Mouse (Mus musculus): ENCODE measurements around the gene Setdb2.

Gene Setdb2

GRCm38 (mm10) chr14:59440558-59441471 is at the start of gene Setdb2, which contains the start of gene Cab39l:
Gene Setdb2, minus strand, starts transcription at chr14:59440884.
Gene Cab39l, plus strand, starts transcription at chr14:59440972.
- Histone ChIP-seq H3K9me3 (ENCODE audit: low read length) (no peaks in the 10 kb centered on the region), H3K36me3 (ENCODE audit: insufficient read depth, low read length) (no peaks in the 10 kb centered on the region), H3K27me3 (ENCODE audit: insufficient read depth, low read length) (no peaks in the 10 kb centered on the region), H3K4me1 (replicated peaks; ENCODE audit: low read depth, low read length) (peaks cover 16% of the 10 kb centered on the region), H3K4me3 (replicated peaks; ENCODE audit: low read length) (peak within 1 kb of the TSS; percentile 93)
- TF ChIP-seq CTCF (conservative IDR thresholded peaks at IDR 0.05; ENCODE audit: low read length) (no peak), POU5F1 (IDR thresholded peaks at IDR 0.05; ENCODE audit: borderline replicate concordance, low read length) (no peak), NANOG (IDR thresholded peaks at IDR 0.05; ENCODE audit: borderline replicate concordance, low read length) (no peak)

GRCm38 (mm10) chr14:59485247-59485810 is 44.6 kb upstream of the Setdb2 start:
- no peaks in the 10 kb centered on the region for H3K9me3 ChIP-seq (ENCODE audit: low read length)
- H3K36me3 ChIP-seq (ENCODE audit: insufficient read depth, low read length): no peaks in the 10 kb centered on the region
- H3K4me1 ChIP-seq (replicated peaks; ENCODE audit: low read depth, low read length): no peaks in the 10 kb centered on the region
- no peak overlapping the region for H3K4me3 ChIP-seq (replicated peaks; ENCODE audit: low read length)
- H3K27me3 ChIP-seq (ENCODE audit: insufficient read depth, low read length): no peaks in the 10 kb centered on the region
- TF ChIP-seq POU5F1 (IDR thresholded peaks at IDR 0.05; ENCODE audit: borderline replicate concordance, low read length) (no peak), CTCF (conservative IDR thresholded peaks at IDR 0.05; ENCODE audit: low read length) (no peak), NANOG (IDR thresholded peaks at IDR 0.05; ENCODE audit: borderline replicate concordance, low read length) (no peak)

- no peaks in the 10 kb centered on the region for H3K9me3 ChIP-seq (ENCODE audit: low read length)
- H3K27me3 ChIP-seq (ENCODE audit: insufficient read depth, low read length): no peaks in the 10 kb centered on the region
- no peaks in the 10 kb centered on the region for H3K4me1 ChIP-seq (replicated peaks; ENCODE audit: low read depth, low read length)
- H3K36me3 ChIP-seq (ENCODE audit: insufficient read depth, low read length): no peaks in the 10 kb centered on the region
- no peak for TF ChIP-seq NANOG (IDR thresholded peaks at IDR 0.05; ENCODE audit: borderline replicate concordance, low read length)
- no peak for TF ChIP-seq POU5F1 (IDR thresholded peaks at IDR 0.05; ENCODE audit: borderline replicate concordance, low read length)
- no peak for TF ChIP-seq CTCF (conservative IDR thresholded peaks at IDR 0.05; ENCODE audit: low read length)
- H3K4me3 ChIP-seq (replicated peaks; ENCODE audit: low read length): no peak overlapping the region
These were observed 38.0 kb upstream of the Setdb2 start for GRCm38 (mm10) chr14:59478699-59479098.

- Histone ChIP-seq H3K9me3 (ENCODE audit: low read length) (no peaks in the 10 kb centered on the region), H3K4me1 (replicated peaks; ENCODE audit: low read depth, low read length) (peaks cover 8% of the 10 kb centered on the region), H3K36me3 (ENCODE audit: insufficient read depth, low read length) (no peaks in the 10 kb centered on the region; the same call in 1 of the 2 replicates), H3K4me3 (replicated peaks; ENCODE audit: low read length) (no peak overlapping the region), H3K27me3 (ENCODE audit: insufficient read depth, low read length) (no peaks in the 10 kb centered on the region)
- TF ChIP-seq CTCF (conservative IDR thresholded peaks at IDR 0.05; ENCODE audit: low read length) (no peak), NANOG (IDR thresholded peaks at IDR 0.05; ENCODE audit: borderline replicate concordance, low read length) (no peak), POU5F1 (IDR thresholded peaks at IDR 0.05; ENCODE audit: borderline replicate concordance, low read length) (no peak)
These were observed 30.1 kb upstream of the Setdb2 start for GRCm38 (mm10) chr14:59470781-59471180.

- Histone ChIP-seq H3K9me3 (ENCODE audit: low read length) (no peaks in the 10 kb centered on the region), H3K27me3 (ENCODE audit: insufficient read depth, low read length) (no peaks in the 10 kb centered on the region), H3K4me3 (replicated peaks; ENCODE audit: low read length) (no peak overlapping the region), H3K36me3 (ENCODE audit: insufficient read depth, low read length) (peaks cover 3% of the 10 kb centered on the region; the same call in 1 of the 2 replicates), H3K4me1 (replicated peaks; ENCODE audit: low read depth, low read length) (peaks cover 8% of the 10 kb centered on the region)
- TF ChIP-seq POU5F1 (IDR thresholded peaks at IDR 0.05; ENCODE audit: borderline replicate concordance, low read length) (no peak), NANOG (IDR thresholded peaks at IDR 0.05; ENCODE audit: borderline replicate concordance, low read length) (no peak), CTCF (conservative IDR thresholded peaks at IDR 0.05; ENCODE audit: low read length) (peak; percentile 25; the same call in 1 of the 2 replicates)
These were observed 27.1 kb upstream of the Setdb2 start for GRCm38 (mm10) chr14:59467798-59468197.

- Histone ChIP-seq H3K36me3 (ENCODE audit: insufficient read depth, low read length) (peaks cover 10% of the 10 kb centered on the region; the same call in 1 of the 2 replicates), H3K27me3 (ENCODE audit: insufficient read depth, low read length) (no peaks in the 10 kb centered on the region), H3K9me3 (ENCODE audit: low read length) (no peaks in the 10 kb centered on the region), H3K4me1 (replicated peaks; ENCODE audit: low read depth, low read length) (peaks cover 8% of the 10 kb centered on the region), H3K4me3 (replicated peaks; ENCODE audit: low read length) (no peak overlapping the region)
- TF ChIP-seq NANOG (IDR thresholded peaks at IDR 0.05; ENCODE audit: borderline replicate concordance, low read length) (no peak), CTCF (conservative IDR thresholded peaks at IDR 0.05; ENCODE audit: low read length) (no peak), POU5F1 (IDR thresholded peaks at IDR 0.05; ENCODE audit: borderline replicate concordance, low read length) (no peak)
These were observed 25.8 kb upstream of the Setdb2 start for GRCm38 (mm10) chr14:59466503-59466902.

GRCm38 (mm10) chr14:59447981-59448380 is 7.3 kb upstream of the Setdb2 start:
- Histone ChIP-seq H3K27me3 (ENCODE audit: insufficient read depth, low read length) (no peaks in the 10 kb centered on the region), H3K4me1 (replicated peaks; ENCODE audit: low read depth, low read length) (no peaks in the 10 kb centered on the region), H3K36me3 (ENCODE audit: insufficient read depth, low read length) (no peaks in the 10 kb centered on the region), H3K4me3 (replicated peaks; ENCODE audit: low read length) (no peak overlapping the region), H3K9me3 (ENCODE audit: low read length) (0 out of 2 replicates have a peak, but pooled peaks cover 4% of the 10 kb centered on the region)
- TF ChIP-seq POU5F1 (IDR thresholded peaks at IDR 0.05; ENCODE audit: borderline replicate concordance, low read length) (no peak), CTCF (conservative IDR thresholded peaks at IDR 0.05; ENCODE audit: low read length) (no peak), NANOG (IDR thresholded peaks at IDR 0.05; ENCODE audit: borderline replicate concordance, low read length) (no peak)

- H3K9me3 ChIP-seq (ENCODE audit: low read length): 0 out of 2 replicates have a peak, but pooled peaks cover 4% of the 10 kb centered on the region
- peaks cover 5% of the 10 kb centered on the region for H3K4me1 ChIP-seq (replicated peaks; ENCODE audit: low read depth, low read length)
- no peak for TF ChIP-seq CTCF (conservative IDR thresholded peaks at IDR 0.05; ENCODE audit: low read length)
- TF ChIP-seq NANOG (IDR thresholded peaks at IDR 0.05; ENCODE audit: borderline replicate concordance, low read length): no peak
- TF ChIP-seq POU5F1 (IDR thresholded peaks at IDR 0.05; ENCODE audit: borderline replicate concordance, low read length): no peak
- H3K27me3 ChIP-seq (ENCODE audit: insufficient read depth, low read length): no peaks in the 10 kb centered on the region
- no peak overlapping the region for H3K4me3 ChIP-seq (replicated peaks; ENCODE audit: low read length)
- no peaks in the 10 kb centered on the region for H3K36me3 ChIP-seq (ENCODE audit: insufficient read depth, low read length)
These were observed 4.7 kb upstream of the Setdb2 start for GRCm38 (mm10) chr14:59445421-59445820.

All from E14TG2a.4 (cell line).